Mouse (Mus musculus): ENCODE data around the gene Mri1.
A peak's percentile ranks its signal among the peaks of the same experiment; 100 is the strongest.

- no peak for TF ChIP-seq CTCF (conservative IDR thresholded peaks at IDR 0.05 in 1 of 2, IDR thresholded peaks at IDR 0.05 in 1 of 2; ENCODE audit: low read depth in 2 of 2, low read length in 2 of 2)
- no peak for TF ChIP-seq SMC3 (IDR thresholded peaks at IDR 0.05; ENCODE audit: low read depth, low read length)
- TF ChIP-seq PAX5 (IDR thresholded peaks at IDR 0.05; ENCODE audit: low read length) = no peak
- no peak for TF ChIP-seq MAX (IDR thresholded peaks at IDR 0.05; ENCODE audit: low read length)
- TF ChIP-seq POLR2A (IDR thresholded peaks at IDR 0.05; ENCODE audit: low read depth, low read length) = peak; percentile 87
- peak; percentile 53; the same call in 1 of the 2 replicates for TF ChIP-seq E2F4 (IDR thresholded peaks at IDR 0.05; ENCODE audit: insufficient replicate concordance, low read depth, low read length)
- peak; percentile 98 for TF ChIP-seq ELF1 (IDR thresholded peaks at IDR 0.05; ENCODE audit: low read depth, low read length)
- no peak for TF ChIP-seq RCOR1 (conservative IDR thresholded peaks at IDR 0.05; ENCODE audit: low read depth, low read length)
- peak; percentile 71; the same call in 1 of the 2 replicates for TF ChIP-seq MAFK (IDR thresholded peaks at IDR 0.05; ENCODE audit: insufficient replicate concordance, low read length)
- no peak for TF ChIP-seq ETS1 (conservative IDR thresholded peaks at IDR 0.05; ENCODE audit: low read depth, low read length)
- TF ChIP-seq GABPA (IDR thresholded peaks at IDR 0.05; ENCODE audit: insufficient replicate concordance, low read depth, low read length) = peak; percentile 7; the same call in 1 of the 2 replicates
- no peak for TF ChIP-seq UBTF (IDR thresholded peaks at IDR 0.05; ENCODE audit: low read depth, low read length)
- peak; percentile 56 for TF ChIP-seq NELFE (IDR thresholded peaks at IDR 0.05; ENCODE audit: low read depth, low read length)
- no peak for TF ChIP-seq ZC3H11A (IDR thresholded peaks at IDR 0.05; ENCODE audit: low read depth, low read length)
Measured at GRCm38 (mm10) chr8:84269950-84270773, 13.0 kb upstream of the Mri1 start, which contains the start of gene Ccdc130.
